Mouse (Mus musculus): ENCODE results near the gene 4933414I15Rik. TPM values are rescaled to one million over a fixed set of nuclear protein-coding genes. Genes with fewer than 3 reads are reported as not detected.

4933414I15Rik gene
- total RNA-seq, 2 experiments from 2014 or later, result not detected

Other genes starting within 250 kb of the 4933414I15Rik start
- gene Zfp354c, start 116.0 kb downstream of the 4933414I15Rik start, total RNA-seq (2021), result 1 to 10 TPM; 5.0 to 5.3 TPM
- gene Zfp879, start 102.2 kb downstream of the 4933414I15Rik start, total RNA-seq (2021), result 1 to 10 TPM in 1 of 2 experiments, under 1 TPM in 1; 0.76 to 1.1 TPM
- gene Grm6, start 93.1 kb downstream of the 4933414I15Rik start, total RNA-seq (2021), result not detected
- gene Zfp454, start 56.1 kb downstream of the 4933414I15Rik start, total RNA-seq (2021), result 1 to 10 TPM in 1 of 2 experiments, under 1 TPM in 1; 0.78 to 1.3 TPM
- 1 to 10 TPM; 2.6 to 3.2 TPM for gene Zfp2, start 27.6 kb downstream of the 4933414I15Rik start, total RNA-seq (2021)
- 1 to 10 TPM in 1 of 2 experiments, under 1 TPM in 1; 0.96 to 1.7 TPM for gene Zfp354b, start 12.1 kb downstream of the 4933414I15Rik start, total RNA-seq (2021)
- gene Prop1, start 10.0 kb upstream of the 4933414I15Rik start, total RNA-seq (2021), result not detected
- gene Olfr1378, start 22.8 kb upstream of the 4933414I15Rik start, total RNA-seq (2021), result not detected
- gene Olfr1377, start 38.2 kb upstream of the 4933414I15Rik start, total RNA-seq (2021), result not detected
- gene Olfr51, start 59.8 kb upstream of the 4933414I15Rik start, total RNA-seq (2021), result not detected
- not detected for gene Olfr54, start 70.5 kb upstream of the 4933414I15Rik start, total RNA-seq (2021)
- gene Olfr1375, start 104.3 kb upstream of the 4933414I15Rik start, total RNA-seq (2021), result not detected
- gene Zfp354a, start 115.5 kb upstream of the 4933414I15Rik start, total RNA-seq (2021), result 1 to 10 TPM; 1.7 to 2.1 TPM

Measured in heart, postnatal 14 days (tissue).